Mouse (Mus musculus) olfactory bulb, adult 2 months (tissue): ENCODE data around the gene Xxylt1.

Source experiments
- CTCF ChIP-seq: fragments of 200-500 bp; IDR thresholded peaks from 2 replicates; pipeline ENCODE4 v1.5.1; 2012; ENCODE audit warnings: low read depth, mild to moderate bottlenecking, low read length, moderate library complexity; ENCODE audit not compliant: insufficient read depth
- POLR2A ChIP-seq: fragments of 200-500 bp; IDR thresholded peaks from 2 replicates; pipeline ENCODE4 v1.6.1; 2012; ENCODE audit warnings: mild to moderate bottlenecking, low read depth, low read length, moderate library complexity; ENCODE audit not compliant: insufficient read depth

DNA sequence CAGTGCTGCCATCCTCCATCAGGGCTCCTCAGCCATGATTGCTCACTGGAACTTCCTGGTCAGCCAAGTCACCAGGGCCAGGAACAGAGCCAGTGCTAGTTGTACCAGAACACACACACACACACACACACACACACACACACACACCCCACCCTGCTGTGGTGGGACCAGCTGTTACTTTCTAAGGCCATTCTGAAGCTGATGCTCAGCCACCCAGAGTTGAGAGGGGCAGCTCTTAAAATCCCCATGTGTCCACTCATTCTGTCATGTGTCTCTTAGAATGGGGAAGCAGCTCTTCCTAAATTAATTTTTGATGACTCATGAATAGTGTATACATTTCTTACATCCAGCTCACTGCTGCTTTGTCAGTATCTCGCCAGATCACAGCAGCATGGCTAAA, 158.7 kb downstream of the Xxylt1 start:
- TF ChIP-seq POLR2A (no peak), CTCF (no peak)
